Comparison of ENCODE assay signal across 9 mouse cellular contexts in genomic region chr13:24713434-24714000, GRCm38 (mm10). TPM values are rescaled to one million over a fixed set of nuclear protein-coding genes. Genes with fewer than 3 reads are reported as not detected.
DNase-seq lines count a peak whose midpoint lies in the region; ATAC-seq and TF ChIP-seq lines count a peak whose summit lies in the region.
"Had no signal": no experiment of that assay in that cellular context is flagged by ENCODE, and none has a peak within 500 bp of the region (broad histone marks: within the 10 kb centered on the region; RNA-seq: fewer than 3 reads in every experiment).

No protein-coding gene starts in this region.

- no peaks in the 10 kb centered on the region for H3K9me3 ChIP-seq in ES-Bruce4 (replicated peaks; ENCODE audit: control insufficient read depth, insufficient read depth, low read length, poor library complexity, severe bottlenecking)
- H3K9me3 ChIP-seq in forebrain, embryonic 14.5 days (replicated peaks; ENCODE audit: control insufficient read depth, low read length): no peaks in the 10 kb centered on the region
- H3K9me3 ChIP-seq in liver, postnatal 0 days (ENCODE audit: low read length): no peaks in the 10 kb centered on the region

- no peak for TF ChIP-seq EP300 in ES-Bruce4 (IDR thresholded peaks at IDR 0.05; ENCODE audit: insufficient read depth, low read depth, low read length)
- no peak for TF ChIP-seq EP300 in liver, postnatal 0 days (IDR thresholded peaks at IDR 0.05; ENCODE audit: low read depth)

- H3K4me3 ChIP-seq in ES-Bruce4 (ENCODE audit: low read depth, low read length): no peak overlapping the region
- no peak overlapping the region for H3K4me3 ChIP-seq in forebrain, embryonic 14.5 days (ENCODE audit: low read depth, low read length)
- H3K4me3 ChIP-seq in liver, postnatal 0 days (ENCODE audit: low read depth, low read length): no peak overlapping the region
- no peak overlapping the region for H3K4me3 ChIP-seq in thymus, adult 2 months (ENCODE audit: control insufficient read depth, insufficient read depth, low read length)
- H3K4me3 ChIP-seq: megakaryocyte, embryonic 14.5 days had no signal

- peak; percentile 87 for DNase-seq in forebrain, embryonic 14.5 days (ENCODE audit: low spot score)
- DNase-seq in heart, postnatal 10 days: peak; percentile 93 to 95
- peak; percentile 90 for DNase-seq in layer of hippocampus, adult 11-12 months (ENCODE audit: low spot score)
- DNase-seq in liver, postnatal 0 days: peak; percentile 86
- peak; percentile 63 for DNase-seq in ovary, adult 18-20 months (ENCODE audit: low spot score)
- DNase-seq in thymus, adult 2 months: peak; percentile 86

- no peak for TF ChIP-seq POLR2A in ES-Bruce4 (IDR thresholded peaks at IDR 0.05; ENCODE audit: insufficient read depth, low read length)
- no peak for TF ChIP-seq POLR2A in thymus, adult 2 months (IDR thresholded peaks at IDR 0.05; ENCODE audit: control insufficient read depth, extremely low read depth, insufficient read depth, low read length, poor library complexity)

- peak; percentile 94 for ATAC-seq in cerebellum, adult (ENCODE audit: insufficient number of reproducible peaks, low FRiP score, low TSS enrichment)
- ATAC-seq in forebrain, embryonic 14.5 days: peak; percentile 90
- peak; percentile 65 for ATAC-seq in liver, postnatal 0 days

- intact Hi-C loops in heart, postnatal 10 days (cut with DNase I): loop anchor here (1.0 to 5.0 kb wide), 3 partner anchors 64 to 231 kb away; no protein-coding TSS in a partner anchor

- WGBS in forebrain, embryonic 14.5 days: 7% methylated on average over 16 of the region's 16 CpGs
- WGBS in liver, postnatal 0 days (ENCODE audit: insufficient replicate concordance): 34% methylated on average over 16 of the region's 16 CpGs
- 72% methylated on average over 16 of the region's 16 CpGs for WGBS in thymus, adult 2 months

- no peak overlapping the region for H3K27ac ChIP-seq in ES-Bruce4 (ENCODE audit: insufficient read depth, low read length)
- H3K27ac ChIP-seq in forebrain, embryonic 14.5 days (ENCODE audit: low read depth, low read length): no peak overlapping the region
- no peak overlapping the region for H3K27ac ChIP-seq in liver, postnatal 0 days (ENCODE audit: low read depth)
- H3K27ac ChIP-seq in thymus, adult 2 months (ENCODE audit: control insufficient read depth, insufficient read depth, low read length): no peak overlapping the region

- H3K4me2 ChIP-seq in forebrain, embryonic 14.5 days (ENCODE audit: low read length): peak overlapping the region; percentile 36
- peak overlapping the region; percentile 50 for H3K4me2 ChIP-seq in liver, postnatal 0 days (ENCODE audit: low read depth, low read length)

- H3K36me3 ChIP-seq in ES-Bruce4 (ENCODE audit: control insufficient read depth, insufficient read depth, low read length, poor library complexity, severe bottlenecking): no peaks in the 10 kb centered on the region
- peaks cover 8% of the 10 kb centered on the region; the same call in 1 of the 2 replicates for H3K36me3 ChIP-seq in forebrain, embryonic 14.5 days (ENCODE audit: control insufficient read depth, insufficient read depth, low read length)
- peaks cover 3% of the 10 kb centered on the region; the same call in 1 of the 2 replicates for H3K36me3 ChIP-seq in liver, postnatal 0 days (replicated peaks; ENCODE audit: insufficient read depth, low read length)
- H3K36me3 ChIP-seq in thymus, adult 2 months (ENCODE audit: control insufficient read depth, insufficient read depth, low read length): peaks cover 38% of the 10 kb centered on the region

- TF ChIP-seq CTCF in ES-Bruce4 (IDR thresholded peaks at IDR 0.05; ENCODE audit: low read depth, low read length): peak; percentile 96
- TF ChIP-seq CTCF in liver, postnatal 0 days (IDR thresholded peaks at IDR 0.05; ENCODE audit: low read depth): peak; percentile 92
- peak; percentile 88; the same call in 1 of the 2 replicates for TF ChIP-seq CTCF in thymus, adult 2 months (IDR thresholded peaks at IDR 0.05; ENCODE audit: borderline replicate concordance, control insufficient read depth, extremely low read depth, insufficient read depth, low read length, poor library complexity)

- H3K27me3 ChIP-seq in ES-Bruce4 (ENCODE audit: control insufficient read depth, insufficient read depth, low read length, poor library complexity, severe bottlenecking): no peaks in the 10 kb centered on the region
- no peaks in the 10 kb centered on the region for H3K27me3 ChIP-seq in forebrain, embryonic 14.5 days (replicated peaks; ENCODE audit: control insufficient read depth, insufficient read depth, low read length)
- H3K27me3 ChIP-seq in liver, postnatal 0 days (ENCODE audit: insufficient read depth, low read length): no peaks in the 10 kb centered on the region
- H3K27me3 ChIP-seq in thymus, adult 2 months (ENCODE audit: control insufficient read depth, insufficient read depth, low read length): no peaks in the 10 kb centered on the region
- H3K27me3 ChIP-seq: megakaryocyte, embryonic 14.5 days had no signal

- H3K4me1 ChIP-seq in ES-Bruce4 (ENCODE audit: control insufficient read depth, insufficient read depth, low read length): no peaks in the 10 kb centered on the region
- H3K4me1 ChIP-seq in forebrain, embryonic 14.5 days (ENCODE audit: control insufficient read depth, insufficient read depth, low read length): no peaks in the 10 kb centered on the region
- peaks cover 4% of the 10 kb centered on the region; the same call in 1 of the 2 replicates for H3K4me1 ChIP-seq in liver, postnatal 0 days (ENCODE audit: insufficient read depth)
- H3K4me1 ChIP-seq in thymus, adult 2 months (replicated peaks; ENCODE audit: control insufficient read depth, insufficient read depth, low read length): peaks cover 17% of the 10 kb centered on the region

- no peak overlapping the region for H3K9ac ChIP-seq in ES-Bruce4 (ENCODE audit: low read depth, poor library complexity, severe bottlenecking)
- peak overlapping the region; percentile 41; the same call in 1 of the 2 replicates for H3K9ac ChIP-seq in forebrain, embryonic 14.5 days (ENCODE audit: low read length)
- no peak overlapping the region for H3K9ac ChIP-seq in liver, postnatal 0 days (replicated peaks)

RNA-seq across cellular contexts. Expression of gene Armh2, which starts 27.5 kb away (rescaled TPM):
- polyA plus RNA-seq in ES-Bruce4 (2011; ENCODE audit: insufficient read depth, insufficient read length, low read depth, missing spikeins): not detected in 2 replicates
- not detected in 2 replicates for polyA plus RNA-seq in forebrain, embryonic 14.5 days (2014; fragmentation: Nextera tagmentation; extraction: Ambion mirVana)
- not detected for total RNA-seq in heart, postnatal 10 days (2021)
- polyA plus RNA-seq in liver, postnatal 0 days (2015; fragmentation: Nextera tagmentation; extraction: Ambion mirVana): not detected in 2 replicates
- not detected in 2 replicates for polyA plus RNA-seq in thymus, adult 2 months (2012; rRNA removed)

RNA-seq across cellular contexts. Expression of gene Gmnn, which starts 48.2 kb away (rescaled TPM):
- polyA plus RNA-seq in ES-Bruce4 (2011; ENCODE audit: insufficient read depth, insufficient read length, low read depth, missing spikeins): 127 and 129 TPM in 2 replicates
- polyA plus RNA-seq in forebrain, embryonic 14.5 days (2014; fragmentation: Nextera tagmentation; extraction: Ambion mirVana): 44.9 and 65.6 TPM in 2 replicates
- 10 to 100 TPM; 40.6 to 45.1 TPM for total RNA-seq in heart, postnatal 10 days (2021)
- polyA plus RNA-seq in liver, postnatal 0 days (2015; fragmentation: Nextera tagmentation; extraction: Ambion mirVana): 69.1 and 71.9 TPM in 2 replicates
- polyA plus RNA-seq in thymus, adult 2 months (2012; rRNA removed): 10.6 and 11.9 TPM in 2 replicates
